Mouse (Mus musculus) myocyte (in vitro differentiated cells): Measurements from ENCODE around the gene Mtx3. TPM values are rescaled to one million over a fixed set of nuclear protein-coding genes. Genes with fewer than 3 reads are reported as not detected.

Source experiments
- H3K27me3 ChIP-seq: one replicate; pipeline ENCODE4 v1.6.1; 2011; ENCODE audit not compliant: control insufficient read depth, insufficient read depth, insufficient read length
- H3K36me3 ChIP-seq: one replicate; pipeline ENCODE4 v1.6.1; 2011; ENCODE audit not compliant: control insufficient read depth, insufficient read depth
- H3K4me2 ChIP-seq: one replicate; pipeline ENCODE4 v1.6.1; 2011; ENCODE audit warnings: low read depth, control low read depth
- H3K4me3 ChIP-seq: one replicate; pipeline ENCODE4 v1.5.1; 2011; ENCODE audit warnings: mild to moderate bottlenecking, control low read depth, moderate library complexity
- H3K79me2 ChIP-seq: one replicate; pipeline ENCODE4 v1.6.1; 2011; ENCODE audit not compliant: control insufficient read depth, insufficient read depth
- H3ac ChIP-seq: one replicate; pipeline ENCODE4 v1.6.1; 2011; ENCODE audit not compliant: control insufficient read depth, insufficient read length
- CEBPB ChIP-seq: IDR thresholded peaks from 2 replicates; pipeline ENCODE4 v1.6.1; 2011; ENCODE audit warnings: mild to moderate bottlenecking, moderate library complexity; ENCODE audit not compliant: poor library complexity, insufficient read depth, severe bottlenecking
- E2F4 ChIP-seq: IDR thresholded peaks from one replicate; pipeline ENCODE4 v1.6.1; 2011; ENCODE audit warnings: mild to moderate bottlenecking, control low read depth, moderate library complexity; ENCODE audit not compliant: insufficient read depth
- MAX ChIP-seq: IDR thresholded peaks from one replicate; pipeline ENCODE4 v1.6.1; 2011; ENCODE audit warnings: low read depth, mild to moderate bottlenecking, control low read depth
- MYOD1 ChIP-seq, 3 experiments: IDR thresholded peaks; one replicate each; pipeline ENCODE4 v1.6.1; 2011; ENCODE audit warnings: control low read depth in 2 of 3, low read depth in 2 of 3, mild to moderate bottlenecking in 2 of 3, moderate library complexity in 1 of 3; ENCODE audit not compliant: insufficient read length in 2 of 3, control insufficient read depth in 1 of 3
- MYOG ChIP-seq, 3 experiments: IDR thresholded peaks; one replicate each; pipeline ENCODE4 v1.6.1; 2011; ENCODE audit warnings: control low read depth in 2 of 3, low read depth in 2 of 3, mild to moderate bottlenecking in 2 of 3; ENCODE audit not compliant: insufficient read length in 2 of 3, control insufficient read depth in 1 of 3, insufficient read depth in 1 of 3
- POLR2A ChIP-seq: IDR thresholded peaks from one replicate; pipeline ENCODE4 v1.6.1; 2011; ENCODE audit warnings: low read depth, mild to moderate bottlenecking, control low read depth, moderate library complexity; ENCODE audit not compliant: insufficient read length
- POLR2AphosphoS2 ChIP-seq: IDR thresholded peaks from one replicate; pipeline ENCODE4 v1.6.1; 2011; ENCODE audit warnings: low read depth, control low read depth; ENCODE audit not compliant: insufficient read length
- REST ChIP-seq: IDR thresholded peaks from one replicate; pipeline ENCODE4 v1.6.1; 2011; ENCODE audit warnings: mild to moderate bottlenecking, control low read depth, moderate library complexity; ENCODE audit not compliant: insufficient read depth, insufficient read length
- SRF ChIP-seq: IDR thresholded peaks from one replicate; pipeline ENCODE4 v1.6.1; 2011; ENCODE audit warnings: low read depth; ENCODE audit not compliant: control insufficient read depth, insufficient read length
- TCF12 ChIP-seq: IDR thresholded peaks from one replicate; pipeline ENCODE4 v1.6.1; 2011; ENCODE audit warnings: mild to moderate bottlenecking, control low read depth; ENCODE audit not compliant: poor library complexity, insufficient read depth, severe bottlenecking
- TCF3 ChIP-seq: IDR thresholded peaks from one replicate; pipeline ENCODE4 v1.6.1; 2011; ENCODE audit warnings: low read depth, control low read depth; ENCODE audit not compliant: insufficient read length
- USF1 ChIP-seq: IDR thresholded peaks from one replicate; pipeline ENCODE4 v1.6.1; 2011; ENCODE audit warnings: low read depth, mild to moderate bottlenecking, control low read depth, moderate library complexity
- polyA plus RNA-seq: library from polyadenylated mRNA; unstranded; fragments of >200 nt; fragmentation: generic; extraction: Trizol; gene quantifications from one replicate; pipeline ENCODE4 v1.2.1, GENCODE M21; 2012; ENCODE audit warnings: missing spikeins

Gene Mtx3
- polyA plus RNA-seq, 1 experiment, result 1.9 TPM

DNA sequence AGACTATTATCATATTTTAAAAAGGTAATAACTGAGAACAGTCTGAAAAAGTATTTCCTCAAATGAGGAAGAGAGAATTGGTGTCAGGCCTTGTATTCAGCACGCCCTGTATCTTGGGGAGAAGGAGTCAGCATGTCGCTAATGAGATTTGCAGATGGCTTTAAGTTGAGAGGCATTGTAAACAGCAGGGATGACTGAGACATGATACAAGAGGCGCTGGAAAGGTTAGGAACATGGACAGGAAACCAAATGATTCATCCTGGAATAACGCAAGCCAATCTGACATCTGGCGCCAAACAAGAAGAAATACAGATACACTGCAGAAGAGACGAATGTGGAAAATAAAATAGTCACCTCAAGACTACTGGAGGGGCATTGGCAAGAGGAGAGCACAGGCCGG, 20.8 kb downstream of the Mtx3 start:
- Histone ChIP-seq H3K79me2 (no peaks in the 10 kb centered on the region), H3K27me3 (no peaks in the 10 kb centered on the region), H3K4me2 (no peak overlapping the region), H3ac (no peak overlapping the region), H3K36me3 (no peaks in the 10 kb centered on the region), H3K4me3 (no peak overlapping the region)
- TF ChIP-seq MYOD1 (IDR thresholded peaks at IDR 0.05; ENCODE audit: control insufficient read depth in 1 of 3, insufficient read length in 2 of 3, low read depth in 2 of 3) (no peak), E2F4 (no peak), TCF3 (no peak), MAX (no peak)

DNA sequence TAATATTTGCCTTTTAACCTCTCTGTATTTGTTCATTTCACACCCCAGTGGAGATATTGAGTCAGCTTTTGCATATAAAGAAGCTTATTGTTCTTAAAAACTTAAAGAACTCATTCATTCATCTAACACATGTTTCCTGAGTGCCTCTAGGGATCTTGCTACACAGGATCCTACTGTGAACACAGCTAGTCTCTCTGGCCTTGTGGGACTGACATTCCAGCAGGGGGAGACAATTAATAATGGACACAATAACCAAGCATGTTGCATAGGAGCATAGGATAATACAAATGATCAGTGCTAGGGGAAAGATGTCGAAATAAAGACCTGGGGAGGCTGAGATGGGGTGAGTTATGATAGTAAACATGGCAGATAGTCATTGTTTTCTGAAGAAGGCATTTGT, 22.1 kb downstream of the Mtx3 start:
- no peaks in the 10 kb centered on the region for H3K27me3 ChIP-seq
- H3K36me3 ChIP-seq, result no peaks in the 10 kb centered on the region
- no peaks in the 10 kb centered on the region for H3K79me2 ChIP-seq
- no peak overlapping the region for H3K4me2 ChIP-seq
- H3K4me3 ChIP-seq, result no peak overlapping the region
- TF ChIP-seq CEBPB (no peak), TCF3 (no peak), TCF12 (no peak), MYOD1 (IDR thresholded peaks at IDR 0.05; ENCODE audit: control insufficient read depth in 1 of 3, insufficient read length in 2 of 3, low read depth in 2 of 3) (no peak), MYOG (IDR thresholded peaks at IDR 0.05; ENCODE audit: control insufficient read depth in 1 of 3, insufficient read depth in 1 of 3, insufficient read length in 2 of 3, low read depth in 2 of 3) (no peak), POLR2AphosphoS2 (no peak)
- no peak overlapping the region for H3ac ChIP-seq

DNA sequence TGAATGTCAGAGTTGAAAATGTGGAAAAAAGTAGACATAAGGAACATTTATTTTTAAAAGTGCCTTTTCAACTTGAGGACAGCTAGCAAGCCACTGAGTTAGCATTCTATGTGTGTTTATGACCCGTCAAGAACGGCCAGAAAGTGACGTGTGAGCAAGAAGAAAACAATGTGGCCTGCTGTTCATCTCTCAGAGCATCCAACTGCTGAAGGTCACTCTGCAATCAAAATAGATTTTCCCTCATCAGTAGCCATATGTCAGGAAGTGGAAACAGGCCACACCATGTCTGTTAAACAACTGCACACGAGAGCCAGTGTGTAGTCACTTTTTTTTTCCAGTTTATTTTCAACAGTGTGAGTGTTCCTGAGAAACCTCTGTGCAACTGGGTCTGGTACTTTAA, 35.0 kb downstream of the Mtx3 start:
- no peaks in the 10 kb centered on the region for H3K36me3 ChIP-seq
- TF ChIP-seq TCF12 (no peak), MAX (no peak), POLR2AphosphoS2 (no peak), MYOD1 (IDR thresholded peaks at IDR 0.05; ENCODE audit: control insufficient read depth in 1 of 3, insufficient read length in 2 of 3, low read depth in 2 of 3) (no peak), POLR2A (no peak), SRF (no peak), USF1 (no peak), E2F4 (no peak), TCF3 (no peak), MYOG (IDR thresholded peaks at IDR 0.05; ENCODE audit: control insufficient read depth in 1 of 3, insufficient read depth in 1 of 3, insufficient read length in 2 of 3, low read depth in 2 of 3) (no peak), CEBPB (no peak), REST (no peak)
- H3K4me3 ChIP-seq, result no peak overlapping the region
- H3K79me2 ChIP-seq, result no peaks in the 10 kb centered on the region
- H3K4me2 ChIP-seq, result no peak overlapping the region
- no peaks in the 10 kb centered on the region for H3K27me3 ChIP-seq
- H3ac ChIP-seq, result no peak overlapping the region

DNA sequence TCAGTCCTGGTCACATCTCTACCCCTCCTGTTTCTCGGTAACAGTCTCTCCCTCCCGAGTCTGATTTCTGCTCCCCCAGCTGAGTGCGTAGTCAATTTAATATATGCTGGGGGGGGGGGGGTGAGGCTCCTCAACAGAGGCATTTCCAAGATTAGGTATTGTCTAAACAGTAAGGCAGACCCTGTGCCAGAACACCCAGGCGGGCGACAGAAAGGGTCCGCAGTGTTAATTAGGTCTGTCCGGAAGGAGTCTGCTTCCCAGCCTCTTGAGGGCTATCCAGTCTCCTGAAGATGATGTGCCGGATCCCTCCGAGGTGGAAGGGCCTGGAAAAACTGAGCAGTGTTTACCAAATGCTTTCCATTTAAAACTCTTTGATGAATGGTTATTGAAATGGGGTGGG, 35.4 kb downstream of the Mtx3 start:
- TF ChIP-seq CEBPB, result no peak
- TF ChIP-seq E2F4, result no peak
- no peak for TF ChIP-seq POLR2AphosphoS2
- TF ChIP-seq USF1, result no peak
- TF ChIP-seq SRF, result no peak
- TF ChIP-seq MYOG (IDR thresholded peaks at IDR 0.05; ENCODE audit: control insufficient read depth in 1 of 3, insufficient read depth in 1 of 3, insufficient read length in 2 of 3, low read depth in 2 of 3), result no peak
- no peak for TF ChIP-seq MYOD1 (IDR thresholded peaks at IDR 0.05; ENCODE audit: control insufficient read depth in 1 of 3, insufficient read length in 2 of 3, low read depth in 2 of 3)
- no peak for TF ChIP-seq MAX
- no peak for TF ChIP-seq TCF12
- TF ChIP-seq REST, result no peak
- TF ChIP-seq TCF3, result no peak
- Histone ChIP-seq H3K4me3 (no peak overlapping the region), H3ac (no peak overlapping the region), H3K4me2 (no peak overlapping the region), H3K79me2 (no peaks in the 10 kb centered on the region), H3K36me3 (no peaks in the 10 kb centered on the region), H3K27me3 (no peaks in the 10 kb centered on the region)

DNA sequence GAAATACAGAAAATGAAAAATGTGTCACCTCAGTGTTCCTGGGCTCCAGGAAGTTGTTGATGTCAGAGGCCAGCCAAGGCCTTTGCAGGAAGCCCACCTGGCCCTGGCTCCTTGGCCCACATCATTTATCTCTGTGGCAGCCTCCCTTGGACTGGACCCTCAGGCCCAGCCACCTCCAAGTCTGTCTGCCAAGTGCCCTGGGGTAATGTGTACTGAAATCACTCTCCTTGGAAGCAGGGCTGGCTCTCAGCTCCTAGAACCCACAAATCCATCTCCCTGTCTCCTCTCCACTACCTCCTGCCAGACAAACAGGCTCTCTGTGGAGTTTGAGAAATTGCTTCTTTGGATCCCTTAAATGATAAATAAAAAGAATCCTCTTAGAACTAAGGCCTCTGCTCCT, 36.0 kb downstream of the Mtx3 start:
- no peak overlapping the region for H3K4me2 ChIP-seq

More for the DNA sequence above, 36.0 kb downstream of the Mtx3 start:
- H3ac ChIP-seq, result no peak overlapping the region
- TF ChIP-seq SRF (no peak), POLR2AphosphoS2 (no peak), MYOD1 (IDR thresholded peaks at IDR 0.05; ENCODE audit: control insufficient read depth in 1 of 3, insufficient read length in 2 of 3, low read depth in 2 of 3) (no peak), TCF12 (no peak), REST (no peak), USF1 (no peak), POLR2A (no peak), TCF3 (no peak), MAX (no peak), E2F4 (no peak), MYOG (IDR thresholded peaks at IDR 0.05; ENCODE audit: control insufficient read depth in 1 of 3, insufficient read depth in 1 of 3, insufficient read length in 2 of 3, low read depth in 2 of 3) (no peak), CEBPB (no peak)
- no peaks in the 10 kb centered on the region for H3K27me3 ChIP-seq
- H3K36me3 ChIP-seq, result no peaks in the 10 kb centered on the region
- H3K79me2 ChIP-seq, result no peaks in the 10 kb centered on the region
- H3K4me3 ChIP-seq, result no peak overlapping the region
